Mouse (Mus musculus) ovary, adult 18-20 months (tissue): ENCODE results near the gene Lrfn2.

Experiments
- DNase-seq: peaks from one replicate; pipeline ENCODE4 v3.0.0; 2022; ENCODE audit warnings: low spot score, mixed read lengths

The Lrfn2 gene

DNA sequence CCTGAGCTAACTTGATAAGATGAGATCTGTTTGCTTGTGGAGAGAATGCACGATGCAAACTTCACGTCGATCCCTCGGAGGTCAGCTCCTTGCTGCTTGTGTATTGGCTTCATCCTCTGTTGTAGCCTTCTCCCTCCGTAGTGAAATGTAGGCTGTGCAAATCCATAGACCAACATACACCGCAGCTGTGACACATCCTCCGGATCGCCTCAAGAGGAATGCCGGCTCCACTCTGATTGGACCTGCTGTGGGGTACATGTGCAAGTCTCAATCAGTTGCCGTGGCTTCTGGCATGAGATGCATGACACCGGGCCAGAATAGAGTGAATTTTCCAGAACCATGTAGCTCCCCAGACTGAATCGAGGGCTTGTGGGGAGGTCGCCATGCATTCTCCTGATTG lies 36.1 kb downstream of the Lrfn2 start:
- DNase-seq: no peak

DNA sequence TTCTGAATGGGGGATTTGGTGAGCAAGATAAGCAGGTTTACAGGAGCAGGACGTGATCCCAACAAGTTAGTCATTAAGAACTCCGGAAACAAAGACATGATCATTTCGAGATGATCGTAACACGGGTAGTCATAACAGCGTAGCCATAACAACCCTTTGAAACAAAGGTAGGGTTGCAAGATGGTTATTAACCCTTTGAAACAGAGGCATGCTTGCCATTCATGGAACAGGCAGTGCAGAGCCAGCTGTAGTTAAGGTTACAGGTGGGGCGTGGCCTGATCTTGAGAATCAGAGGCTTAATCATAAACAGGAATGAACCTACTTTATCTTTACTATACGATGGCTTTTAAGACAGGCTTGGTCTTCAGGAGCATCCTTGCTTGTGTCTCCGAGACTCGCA lies 39.1 kb downstream of the Lrfn2 start:
- DNase-seq: no peak

DNA sequence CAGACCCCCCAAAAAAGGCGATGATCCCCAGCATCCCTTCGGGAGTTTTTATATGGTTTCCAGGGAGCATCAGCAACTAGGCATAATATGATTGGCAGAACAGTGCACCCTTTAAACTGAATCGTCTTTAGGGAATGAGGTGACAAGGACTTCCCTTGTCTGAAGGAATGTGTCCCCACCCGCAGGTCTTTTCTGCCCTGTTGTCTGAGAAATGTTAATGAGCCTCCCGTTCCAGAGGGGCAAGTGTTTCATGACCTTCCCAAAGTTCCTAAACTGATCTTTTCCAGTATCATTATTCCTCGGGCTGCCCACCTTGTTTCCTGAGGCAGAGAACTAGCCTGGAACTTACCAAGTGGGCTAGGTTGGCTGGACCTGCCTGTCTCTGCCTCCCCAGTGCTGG lies 40.7 kb downstream of the Lrfn2 start:
- no peak for DNase-seq

DNA sequence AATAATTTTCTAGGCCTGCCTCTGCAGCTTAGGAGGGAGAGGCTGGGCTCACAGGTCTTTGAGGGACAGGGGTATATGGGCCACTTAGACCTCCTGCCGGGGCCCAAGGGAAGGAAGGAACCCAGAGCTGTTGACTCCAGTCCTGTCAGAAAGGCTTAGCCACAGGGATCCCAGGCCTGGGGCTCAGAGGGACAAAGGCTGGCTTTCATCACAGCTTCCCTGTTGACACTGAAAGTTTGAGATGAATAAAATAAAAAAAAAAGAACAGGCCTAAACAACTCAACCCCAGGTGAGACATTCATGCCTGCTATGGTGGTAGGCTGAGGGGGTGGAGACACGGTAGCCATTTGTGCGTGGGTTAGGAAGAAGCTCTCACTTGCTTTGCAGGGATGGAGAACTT lies 41.2 kb downstream of the Lrfn2 start:
- no peak for DNase-seq

DNA sequence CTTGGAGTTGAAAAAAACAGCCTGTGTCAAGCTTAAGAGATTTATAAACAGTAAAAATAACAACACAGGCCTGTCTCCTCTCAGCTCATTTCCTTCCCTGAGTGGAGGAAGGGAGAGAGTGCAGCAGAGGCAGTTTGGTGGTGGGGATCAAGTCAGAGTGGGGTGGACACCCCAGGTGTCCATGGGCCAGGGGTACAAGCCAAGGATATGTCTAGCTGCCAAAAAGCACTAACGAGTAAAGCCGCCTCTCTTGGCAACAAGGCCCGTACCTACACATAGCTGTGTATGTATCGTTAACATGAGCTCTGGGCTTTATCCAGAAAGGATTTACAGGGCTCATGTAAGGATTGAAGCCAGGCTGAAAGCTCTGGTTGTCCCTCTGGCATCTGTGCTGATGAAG lies 42.9 kb downstream of the Lrfn2 start:
- DNase-seq: no peak

DNA sequence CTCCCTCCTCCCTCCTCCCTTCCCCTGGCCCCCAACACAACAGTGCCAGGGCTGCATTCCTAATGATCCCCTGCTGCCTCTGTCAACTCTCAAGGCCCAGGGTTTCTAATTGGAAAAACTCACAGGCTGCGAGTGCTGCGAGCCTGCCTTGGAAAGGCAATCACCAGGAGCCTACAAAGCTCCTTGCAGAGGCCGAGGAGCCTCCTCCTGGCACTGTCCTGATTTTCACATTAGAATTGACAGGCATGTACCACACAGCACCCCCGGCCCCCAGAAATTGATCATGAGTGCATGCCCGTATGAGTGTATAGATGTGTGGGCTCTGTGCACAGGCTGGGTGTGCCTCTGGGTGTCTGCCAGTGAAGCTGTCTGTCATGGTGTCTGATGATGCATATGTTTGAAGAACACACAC lies 44.4 kb downstream of the Lrfn2 start:
- no peak for DNase-seq

DNA sequence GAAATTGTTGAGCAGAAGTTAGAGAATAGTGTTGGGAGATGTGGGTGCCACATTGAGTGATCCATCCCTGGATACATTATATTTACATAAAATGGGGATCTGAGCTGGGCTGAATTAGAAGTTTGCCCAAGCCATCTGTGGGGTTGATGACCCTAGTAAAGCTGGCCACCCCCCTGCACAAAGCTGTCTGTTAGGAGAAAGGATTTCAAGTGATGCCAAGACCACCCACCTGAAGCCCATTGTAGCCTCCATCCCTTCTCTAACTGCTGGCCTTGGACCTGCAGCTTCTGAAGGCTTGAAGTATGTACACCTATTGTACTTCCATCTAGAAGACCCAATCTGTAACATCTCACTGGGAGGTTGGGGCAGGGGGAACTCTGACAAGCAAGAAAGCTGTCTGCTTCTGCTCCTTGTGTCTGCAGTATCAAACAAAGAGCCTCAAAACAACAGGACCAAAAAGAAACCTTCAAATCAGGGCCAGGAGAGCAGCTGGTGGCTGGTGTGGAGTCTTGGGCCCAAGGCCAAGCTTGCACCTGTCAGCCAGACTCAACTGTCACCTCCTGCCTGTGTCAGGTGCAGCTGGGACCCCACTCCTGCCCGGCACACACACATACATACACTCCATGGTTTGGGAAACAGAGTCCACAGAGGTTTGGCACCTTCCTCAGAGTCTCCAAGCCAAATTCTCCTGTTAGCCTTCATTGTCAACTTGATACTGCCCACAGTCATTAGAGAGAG lies 63.2 kb downstream of the Lrfn2 start:
- no peak for DNase-seq

DNA sequence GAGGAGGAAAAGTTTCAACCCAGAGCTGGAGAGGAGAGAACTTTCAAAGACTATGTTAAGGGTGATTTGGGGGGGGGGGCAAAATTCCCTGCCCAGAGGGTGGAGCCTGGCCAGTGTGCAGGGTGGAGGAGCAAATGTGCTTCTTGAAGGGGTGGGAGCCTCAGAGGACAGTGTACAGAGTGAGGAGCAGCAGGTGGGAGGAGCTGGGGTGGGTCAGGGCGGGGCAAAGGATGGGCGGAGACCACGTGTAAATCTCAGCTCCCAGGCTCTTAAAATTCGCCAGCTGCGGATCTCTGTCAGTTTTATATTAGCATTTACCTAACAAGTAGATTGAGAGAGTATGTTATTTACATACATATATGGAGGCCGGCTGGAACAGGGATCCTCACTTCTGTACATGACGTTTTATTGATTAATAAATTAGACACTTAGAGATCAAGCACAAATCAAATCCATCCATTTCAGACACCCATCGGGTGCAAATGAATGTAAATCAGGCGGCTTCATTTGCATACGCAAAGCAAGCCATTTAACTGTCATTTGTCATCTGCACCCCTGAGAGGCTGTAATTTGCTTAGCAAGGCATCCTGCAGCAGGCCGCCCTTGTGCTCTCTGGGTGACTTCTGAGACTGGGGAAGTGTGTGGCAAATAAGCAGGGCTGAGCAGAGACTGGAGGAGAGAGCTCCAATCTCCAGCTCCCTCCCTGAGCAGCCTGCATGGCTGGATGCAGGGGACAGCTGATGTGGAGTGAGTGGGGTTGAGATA lies 67.5 kb downstream of the Lrfn2 start:
- no peak for DNase-seq

DNA sequence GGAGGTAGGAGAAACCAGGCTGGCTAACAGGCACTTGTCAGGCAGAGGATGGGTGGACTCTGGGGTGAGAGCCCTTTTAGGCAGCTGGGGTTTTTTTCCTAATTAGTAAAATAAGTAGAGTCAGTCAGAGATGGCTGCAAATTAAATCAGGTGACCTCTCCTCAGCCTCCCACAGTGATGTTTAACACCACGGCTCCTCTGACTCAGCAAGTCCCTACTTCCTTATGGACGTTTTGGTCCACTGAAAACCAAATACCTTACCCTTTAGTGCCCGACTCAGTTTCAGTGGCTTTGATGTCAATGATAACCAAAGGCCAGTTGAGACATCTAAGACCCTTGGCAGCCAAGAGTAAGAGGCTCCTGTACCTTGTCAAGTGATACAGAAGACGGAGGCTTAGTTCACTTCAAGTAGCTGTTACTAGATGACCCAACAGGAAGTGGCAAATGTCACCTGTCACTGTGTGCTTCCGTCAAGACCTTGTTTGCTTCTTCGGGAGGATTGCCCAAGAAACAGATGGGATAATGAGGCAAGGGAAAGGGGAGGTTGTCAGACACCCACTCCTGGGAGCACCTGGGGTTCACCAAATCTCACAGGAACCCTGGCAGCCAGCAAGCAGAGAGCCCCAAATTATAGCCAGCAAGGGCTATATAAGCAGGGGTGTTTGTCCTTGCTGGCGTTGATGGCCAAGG lies 77.3 kb downstream of the Lrfn2 start:
- DNase-seq: no peak

DNA sequence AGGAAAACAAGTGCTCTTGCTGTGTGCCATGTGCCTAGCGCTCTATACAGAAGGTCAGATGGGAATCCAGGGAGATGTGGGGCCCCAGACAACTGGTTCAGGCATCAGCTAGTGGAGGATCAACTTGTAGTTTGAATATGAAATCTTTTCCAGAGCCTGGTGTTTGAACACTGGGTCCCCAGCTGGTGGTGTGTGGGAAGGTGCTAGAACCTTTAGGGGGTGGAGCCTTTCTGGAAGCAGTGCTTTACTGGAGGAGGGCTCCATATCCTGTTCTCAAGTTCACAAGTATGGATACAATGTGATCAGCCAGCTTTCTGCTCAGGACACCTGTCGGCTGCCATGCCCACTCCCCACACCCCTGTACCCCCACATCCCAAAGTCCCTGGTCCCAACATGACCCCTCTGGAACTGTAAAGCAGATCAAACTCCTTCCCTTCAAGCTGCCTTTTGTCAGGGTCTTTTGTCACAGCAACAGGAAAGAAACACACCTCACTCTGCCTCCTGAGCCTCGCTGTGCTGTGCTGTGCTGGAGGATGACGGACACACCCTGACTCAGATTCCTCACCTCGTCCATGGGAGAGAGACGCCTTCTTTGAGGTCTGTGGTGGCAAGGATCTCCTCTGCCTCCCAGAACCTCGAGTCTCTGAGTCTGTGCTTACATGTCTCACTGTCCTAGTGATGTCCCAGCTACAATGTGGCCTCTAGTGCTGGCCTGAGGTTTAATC lies 81.9 kb downstream of the Lrfn2 start:
- no peak for DNase-seq

DNA sequence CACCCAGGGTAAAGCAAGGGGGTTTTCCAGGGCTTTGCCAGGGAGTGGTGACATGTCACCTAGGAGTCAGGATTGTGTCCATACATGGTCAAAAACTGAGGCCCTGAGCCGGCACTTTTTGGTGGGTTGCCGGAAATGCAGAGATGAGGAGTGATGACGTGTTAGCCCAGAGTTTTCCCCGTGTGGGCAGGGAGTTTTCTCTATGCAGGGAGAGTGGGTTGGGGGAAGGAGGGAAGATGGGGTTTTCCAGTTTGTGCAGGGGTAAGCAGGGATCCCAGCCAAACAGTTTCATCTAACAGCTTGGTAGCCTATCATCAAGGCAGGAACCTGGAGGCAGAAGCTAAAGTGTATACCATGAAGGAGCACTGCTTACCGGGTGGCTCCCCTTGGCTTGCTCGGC lies 83.2 kb downstream of the Lrfn2 start:
- no peak for DNase-seq

DNA sequence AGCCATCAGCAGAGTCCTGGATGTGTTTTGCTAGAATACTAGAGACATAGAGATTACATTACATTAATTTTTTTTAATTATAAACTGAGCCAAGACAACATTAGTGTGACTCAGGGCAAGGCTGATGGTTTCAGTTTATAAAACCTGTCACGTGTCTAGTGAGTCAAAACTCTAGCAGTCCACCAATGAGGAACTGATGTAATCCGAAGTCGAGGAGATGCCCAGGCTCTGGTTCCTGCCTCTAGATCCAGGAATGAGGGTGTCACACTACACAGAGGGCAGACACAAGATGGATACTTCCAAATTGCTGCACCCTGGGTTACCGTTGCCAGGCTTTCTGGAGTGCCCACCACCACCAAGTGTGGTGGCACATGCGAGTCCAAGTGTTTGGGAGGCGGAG lies 84.0 kb downstream of the Lrfn2 start:
- no peak for DNase-seq

DNA sequence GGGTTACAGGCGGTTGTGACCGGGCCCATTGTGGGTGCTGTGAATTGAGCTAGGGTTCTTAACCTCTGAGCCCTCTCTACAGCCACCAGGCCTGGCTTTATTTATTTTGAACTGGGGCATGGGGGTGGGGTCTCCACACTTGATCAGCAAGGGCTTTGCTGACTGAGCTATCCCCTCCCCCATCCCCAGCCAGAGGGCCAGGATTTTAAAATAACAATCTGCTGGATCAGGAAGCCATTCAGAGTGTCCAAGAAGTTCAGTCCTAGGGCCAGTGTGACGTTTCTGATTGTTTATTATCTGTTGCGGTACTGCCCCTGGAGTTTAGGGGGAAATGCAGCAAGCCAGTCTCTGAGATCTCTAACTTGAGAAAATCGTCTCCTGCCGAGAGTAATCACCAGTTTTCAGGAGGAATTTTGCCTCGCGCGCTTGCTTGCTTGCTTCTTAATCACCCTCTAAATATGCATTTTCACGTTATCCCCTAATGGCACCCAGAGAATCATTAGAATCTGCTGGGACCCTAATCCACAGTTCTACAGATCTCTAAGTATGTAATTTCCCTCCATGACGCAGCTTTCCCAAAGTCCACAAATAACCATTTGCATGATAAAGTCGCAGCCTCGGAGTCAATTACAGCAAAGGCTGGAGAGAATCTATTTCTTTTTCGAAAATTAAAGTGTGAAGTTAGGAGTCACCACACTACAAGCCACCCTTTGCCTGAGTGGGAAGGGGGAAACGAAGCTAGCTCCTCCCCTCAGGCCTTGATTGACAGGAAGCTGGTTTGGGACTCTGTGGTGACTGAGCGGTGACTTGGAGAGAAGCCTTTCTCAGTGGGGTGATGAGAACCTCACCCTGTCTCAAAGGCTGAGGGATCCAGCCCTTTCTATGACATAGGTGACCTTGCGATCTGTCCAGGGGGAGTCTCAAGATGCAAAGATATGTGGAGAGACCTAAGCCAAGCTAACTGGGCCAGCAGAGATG lies 85.5 kb downstream of the Lrfn2 start:
- DNase-seq: no peak

DNA sequence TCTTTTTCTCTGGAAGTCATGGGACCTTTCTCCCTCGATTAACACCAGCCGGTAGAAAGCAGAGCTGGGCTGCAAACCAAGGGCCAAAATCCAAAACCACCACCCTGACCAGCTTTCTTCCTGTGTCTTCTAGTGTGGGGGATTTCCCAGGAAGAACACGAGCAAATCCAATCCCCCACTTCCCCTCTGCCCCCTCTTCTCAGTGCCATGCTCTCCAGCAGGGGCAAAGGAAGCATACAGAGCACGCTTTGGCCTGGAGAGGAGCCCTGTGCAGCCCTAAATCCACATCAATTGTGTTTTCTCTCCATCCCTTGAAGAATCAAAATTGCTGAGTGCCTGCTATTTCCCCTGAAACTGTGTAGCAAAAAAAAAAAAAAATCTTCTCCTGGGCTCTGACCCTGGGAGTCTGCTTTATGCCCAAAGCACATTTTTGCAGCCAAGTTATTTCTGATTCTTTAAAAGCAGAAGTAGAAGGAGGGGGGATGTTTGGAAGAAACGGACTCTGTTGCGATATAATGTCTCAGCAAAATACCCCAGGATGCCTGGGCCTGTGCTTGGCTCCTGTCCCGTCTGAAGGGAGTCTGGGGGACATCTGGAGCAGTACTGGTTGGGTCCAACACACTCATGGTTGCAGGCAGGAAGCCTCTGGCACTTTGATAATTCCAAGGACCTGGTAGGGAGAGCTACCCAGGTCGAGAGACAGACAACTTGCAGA lies 86.8 kb downstream of the Lrfn2 start:
- DNase-seq: no peak

DNA sequence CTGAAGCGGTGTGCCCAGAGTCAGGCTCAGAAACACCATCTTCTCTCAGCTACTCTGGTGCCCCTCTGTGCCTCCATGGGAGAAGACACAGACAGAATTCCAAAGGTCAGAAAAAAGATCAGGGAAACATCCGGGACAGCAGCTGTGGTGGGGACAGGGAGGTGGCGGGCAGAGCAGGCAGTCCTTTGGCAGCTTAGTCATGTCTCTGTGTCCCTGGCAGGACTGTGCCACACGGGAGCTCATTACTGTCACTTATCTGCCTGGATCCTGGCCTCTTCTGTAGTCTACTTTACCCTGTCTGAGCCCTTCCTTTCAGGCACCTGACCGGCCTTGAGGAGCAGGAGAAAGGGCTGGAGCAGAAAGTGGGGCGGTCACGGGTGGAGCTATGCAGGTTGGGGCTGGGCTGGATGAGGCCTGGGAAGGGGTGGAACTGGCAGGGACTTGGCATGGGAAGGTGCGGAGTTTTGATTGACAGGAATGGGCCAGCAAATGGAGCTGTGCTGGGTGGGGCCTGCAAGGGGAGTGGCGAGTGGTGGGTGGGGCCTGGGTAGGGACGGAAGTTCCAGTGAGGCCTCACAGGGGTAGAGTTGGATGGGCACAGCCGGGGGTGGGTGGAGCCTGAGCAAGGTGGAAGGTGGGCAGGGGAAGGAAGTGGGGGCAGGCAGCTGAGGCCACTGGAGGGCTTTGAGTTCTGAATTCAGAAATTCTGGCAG lies 97.5 kb downstream of the Lrfn2 start:
- peak; percentile 54 for DNase-seq

DNA sequence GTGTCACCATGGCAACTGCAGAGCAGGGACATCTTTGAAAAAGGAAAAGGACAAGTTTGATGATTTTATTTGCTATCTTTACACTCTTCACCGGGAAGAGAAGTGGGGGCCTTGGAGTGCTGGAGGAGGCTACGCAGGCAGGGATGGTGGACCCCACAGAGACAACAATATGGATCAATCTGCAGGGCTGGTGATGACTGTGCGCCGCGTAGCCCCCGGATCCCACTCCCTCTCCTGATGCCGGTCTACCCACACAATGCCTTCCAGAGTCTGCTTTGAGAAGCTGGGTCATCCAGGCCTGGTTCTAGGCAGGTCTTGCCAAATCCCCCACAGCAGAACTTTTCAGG lies 98.1 kb downstream of the Lrfn2 start:
- no peak for DNase-seq

DNA sequence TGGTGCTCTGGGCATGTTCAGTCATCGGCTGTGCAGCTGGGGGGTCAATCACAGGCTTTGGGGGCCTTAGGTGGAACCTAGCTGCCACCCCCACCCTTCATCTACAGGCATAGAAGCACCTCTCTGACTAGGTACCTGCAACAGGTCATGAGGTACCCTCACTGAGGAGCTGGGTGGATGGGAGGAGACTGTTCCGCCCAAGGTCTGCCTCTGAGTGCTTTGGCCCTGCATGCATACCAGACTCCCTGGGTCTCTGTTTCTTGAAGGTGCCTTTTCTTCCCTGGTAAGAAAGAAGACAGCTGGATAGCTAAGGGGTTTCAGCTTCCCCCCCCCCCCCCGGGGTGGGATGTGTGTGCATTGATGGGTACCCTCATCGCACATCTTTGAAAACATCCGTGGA lies 98.7 kb downstream of the Lrfn2 start:
- no peak for DNase-seq

DNA sequence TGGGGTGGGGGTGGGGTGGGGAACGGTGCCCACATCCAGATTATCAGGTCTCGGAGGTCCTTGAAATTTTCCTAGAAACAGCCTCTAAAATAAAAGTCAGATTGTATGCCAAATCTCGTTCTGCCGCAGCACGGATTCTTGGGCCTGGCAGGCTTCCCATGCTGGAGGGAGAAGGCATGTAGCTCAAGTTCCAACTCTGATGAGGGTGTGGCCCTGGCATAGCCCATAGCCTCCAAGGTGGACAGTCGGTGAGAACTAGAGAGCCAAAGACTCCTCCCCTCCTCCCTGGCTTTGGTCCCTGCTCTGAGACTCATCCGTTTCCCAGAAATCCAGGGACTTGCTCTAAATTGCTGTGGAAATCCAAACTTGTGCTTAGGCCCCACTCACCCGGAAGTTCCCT lies 99.6 kb downstream of the Lrfn2 start:
- peak; percentile 74 for DNase-seq

DNA sequence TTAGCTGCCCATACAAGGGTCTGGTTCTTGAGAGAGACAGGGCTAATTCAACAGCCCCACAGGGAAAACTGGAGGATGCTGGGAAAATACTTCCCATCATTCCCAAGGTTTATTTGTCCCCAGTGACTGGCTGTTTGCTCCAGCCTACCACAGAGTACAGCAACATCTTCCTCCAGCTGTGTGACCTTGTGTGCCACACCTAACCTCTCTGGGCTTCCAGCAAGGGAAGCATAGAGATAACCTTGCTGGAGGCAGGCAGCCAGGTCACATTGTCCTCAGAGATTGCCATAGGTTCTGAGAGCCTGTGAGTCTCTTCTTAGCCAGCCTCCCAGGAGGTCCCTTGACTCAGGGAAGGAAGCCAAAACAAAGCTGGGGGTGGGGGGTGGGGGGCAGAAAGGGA lies 101.1 kb downstream of the Lrfn2 start:
- DNase-seq: peak; percentile 75

DNA sequence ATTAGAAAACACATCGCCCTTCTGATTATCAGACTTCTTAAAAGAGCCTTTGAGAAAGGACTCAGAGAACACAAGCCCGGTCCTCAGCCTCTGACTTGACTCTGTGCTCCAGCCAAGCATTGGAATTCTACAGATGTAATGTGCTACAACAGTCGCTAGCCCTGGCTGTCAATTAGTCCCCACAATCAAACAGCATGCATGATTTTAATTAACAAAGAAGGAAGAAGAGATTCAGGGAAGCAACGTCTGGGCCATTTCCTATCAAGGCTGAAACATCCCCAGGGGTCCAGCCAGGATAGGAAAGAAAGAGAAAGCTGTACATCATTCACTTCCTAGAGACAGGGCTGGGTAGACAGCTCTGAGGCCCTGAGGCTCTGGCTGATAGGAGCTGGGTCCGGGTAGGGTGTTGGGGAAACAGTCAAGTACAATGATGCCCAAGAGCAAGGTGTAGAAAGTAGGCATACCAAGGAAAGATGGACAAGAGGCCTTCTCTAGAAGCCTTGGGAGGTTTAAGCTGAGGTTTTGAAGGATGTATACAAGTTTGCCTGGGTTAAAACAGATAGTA lies 101.6 kb downstream of the Lrfn2 start:
- DNase-seq: no peak
